Mouse (Mus musculus): ENCODE results near the gene Nsun4.

DNA sequence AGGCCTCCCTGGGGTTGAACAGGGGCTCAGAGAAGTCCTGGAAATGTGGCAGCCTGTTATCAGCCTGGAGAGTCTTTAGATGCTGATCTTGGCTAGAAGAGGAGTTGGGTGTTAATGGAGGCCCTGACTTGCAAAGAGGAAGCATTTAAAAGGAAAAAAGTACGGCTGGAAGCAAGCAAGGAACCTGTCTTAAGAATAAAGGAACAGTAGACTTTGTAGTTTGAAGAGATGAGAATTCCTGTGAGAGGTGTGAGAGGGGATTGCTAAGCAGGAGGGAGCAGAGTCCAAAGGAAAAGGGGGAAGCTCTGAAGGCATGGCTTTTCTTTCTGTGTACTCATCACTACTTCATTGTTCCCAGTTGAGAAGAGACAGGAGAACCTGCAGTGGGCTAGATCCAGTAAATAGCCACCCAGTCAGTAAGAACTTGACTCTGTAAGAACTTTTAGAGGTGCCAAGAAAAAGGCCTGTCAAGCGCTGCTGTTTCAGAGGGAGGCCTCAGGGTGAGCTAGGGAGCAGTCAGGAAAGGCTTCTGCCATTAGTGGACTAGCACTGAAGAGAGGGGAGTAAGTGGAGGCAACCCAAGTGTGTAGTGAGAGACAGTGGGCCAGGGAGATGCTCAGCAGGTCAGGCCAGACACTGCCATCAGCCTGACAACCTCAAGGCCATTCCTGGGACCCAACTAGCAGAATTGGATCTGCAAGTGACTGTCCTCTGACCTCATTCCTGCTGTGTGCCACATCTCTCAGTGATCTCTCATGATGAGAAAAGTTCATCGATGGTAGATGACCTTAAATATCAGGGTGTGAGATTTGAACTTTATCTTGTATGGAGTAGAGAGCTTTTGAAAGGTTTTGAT, 23.8 kb upstream of the Nsun4 start:
- TF ChIP-seq TAL1 (IDR thresholded peaks at IDR 0.05; ENCODE audit: low read length) (no peak; the same call in 2 of the 3 replicates), GATA1 (IDR thresholded peaks at IDR 0.05; ENCODE audit: low read length) (no peak)
